Mouse (Mus musculus) lung, adult 2 months (tissue): ENCODE data around the gene Mtnr1b.

Source experiments
- CTCF ChIP-seq: fragments of 200-500 bp; IDR thresholded peaks from 2 replicates; pipeline ENCODE4 v1.5.1; 2011; ENCODE audit warnings: mild to moderate bottlenecking, low read length, control low read depth; ENCODE audit not compliant: insufficient read depth
- POLR2A ChIP-seq: fragments of 200-500 bp; IDR thresholded peaks from 2 replicates; pipeline ENCODE4 v1.6.1; 2011; ENCODE audit warnings: low read depth, mild to moderate bottlenecking, control low read depth, low read length, borderline replicate concordance; ENCODE audit errors: extremely low read depth

- TF ChIP-seq CTCF = no peak
- TF ChIP-seq POLR2A = no peak
Measured at GRCm38 (mm10) chr9:15792076-15792475, 82.3 kb downstream of the Mtnr1b start.
